Mouse (Mus musculus): Measurements from ENCODE around the gene Alk.

GRCm38 (mm10) chr17:72399331-72400059 is 204.9 kb downstream of the Alk start:
- no peak for TF ChIP-seq CTCF (IDR thresholded peaks at IDR 0.05; ENCODE audit: extremely low read depth, insufficient read depth, insufficient read length, insufficient replicate concordance)
- no peak for TF ChIP-seq POLR2A (IDR thresholded peaks at IDR 0.05; ENCODE audit: low read depth, low read length)
